Mouse (Mus musculus) liver, embryonic 14.5 days (tissue): ENCODE measurements around the gene Brms1. TPM values are rescaled to one million over a fixed set of nuclear protein-coding genes. Genes with fewer than 3 reads are reported as not detected.

Experiments used
- ATAC-seq: fragments of 200-750 bp; cut with Nextera tagmentation; 2 replicates; pipeline ENCODE4 v1.8.0; 2017; ENCODE audit warnings: moderate number of reproducible peaks, mild to moderate bottlenecking, moderate library complexity; ENCODE audit not compliant: insufficient read depth
- DNase-seq, 3 experiments: peaks; one replicate each; pipeline ENCODE4 v3.0.0-alpha.2; 2012 to 2013; ENCODE audit warnings: low read depth in 3 of 3, low spot score in 3 of 3
- H3K27ac ChIP-seq: fragments of 300-500 bp; sonication (generic); 2 replicates; pipeline ENCODE4 v1.5.1; 2014; ENCODE audit warnings: moderate library complexity, mild to moderate bottlenecking, control low read depth, inconsistent platforms
- H3K27me3 ChIP-seq: fragments of 300-500 bp; sonication (generic); 2 replicates; pipeline ENCODE4 v1.6.1; 2014; ENCODE audit warnings: mild to moderate bottlenecking, low read length, moderate library complexity; ENCODE audit not compliant: control insufficient read depth, insufficient read depth
- H3K36me3 ChIP-seq: fragments of 300-500 bp; sonication (generic); replicated peaks from 2 replicates; pipeline ENCODE4 v1.6.1; 2014; ENCODE audit warnings: low read depth; ENCODE audit not compliant: control insufficient read depth, insufficient read depth
- H3K4me1 ChIP-seq, 2 experiments: fragments of 200-500 bp in 1 of 2; fragments of 300-500 bp in 1 of 2; sonication (generic) in 1 of 2; replicated peaks; 2 replicates each; pipeline ENCODE4 v1.6.1; 2012 to 2014; ENCODE audit warnings: antibody characterized with exemption in 1 of 2, inconsistent platforms in 1 of 2, low read length in 1 of 2; ENCODE audit not compliant: control insufficient read depth in 2 of 2, insufficient read depth in 2 of 2
- H3K4me2 ChIP-seq: fragments of 300-500 bp; sonication (generic); 2 replicates; pipeline ENCODE4 v1.6.1; 2014; ENCODE audit warnings: low read depth, mild to moderate bottlenecking, control low read depth, moderate library complexity
- H3K4me3 ChIP-seq, 2 experiments: fragments of 200-500 bp in 1 of 2; fragments of 300-500 bp in 1 of 2; sonication (generic) in 1 of 2; 2 replicates each; pipeline ENCODE4 v1.5.1; 2012 to 2014; ENCODE audit warnings: low read depth in 2 of 2, low read length in 2 of 2, mild to moderate bottlenecking in 2 of 2, control low read depth in 1 of 2, inconsistent platforms in 1 of 2, moderate library complexity in 1 of 2; ENCODE audit not compliant: insufficient read depth in 1 of 2
- H3K9ac ChIP-seq: fragments of 300-500 bp; sonication (generic); replicated peaks from 2 replicates; pipeline ENCODE4 v1.6.1; 2014; ENCODE audit warnings: mild to moderate bottlenecking, control low read depth, moderate library complexity
- H3K9me3 ChIP-seq: fragments of 300-500 bp; sonication (generic); 2 replicates; pipeline ENCODE4 v1.6.1; 2016; ENCODE audit warnings: low read length, mixed read lengths; ENCODE audit not compliant: control insufficient read depth
- CTCF ChIP-seq: IDR thresholded peaks from 2 replicates; pipeline ENCODE4 v1.5.1; 2016; ENCODE audit warnings: antibody characterized with exemption, low read depth, control low read depth
- EP300 ChIP-seq: IDR thresholded peaks from 2 replicates; pipeline ENCODE4 v1.6.1; 2016; ENCODE audit warnings: antibody characterized with exemption, low read depth
- WGBS: fragments of 180-500 bp; shearing (Covaris S2); extraction: QIAGEN DNeasy Blood & Tissue Kit; methylation state at CpG from one replicate; pipeline ENCODE4 v1.1.7; 2014; ENCODE audit not compliant: insufficient replicate concordance; 5-methylcytosine and 5-hydroxymethylcytosine counted together
- polyA plus RNA-seq, 2 experiments: library from polyadenylated mRNA; depleted of rRNA in 1 of 2; stranded (reverse) in 1 of 2; unstranded in 1 of 2; fragments of >200 nt; fragmentation: Nextera tagmentation in 1 of 2; extraction: Ambion mirVana in 1 of 2; gene quantifications; 2 replicates each; pipeline versions ENCODE4 v1.2.1 to v1.2.3; 2012 to 2014

Brms1 gene
- polyA plus RNA-seq, 2 experiments: 19.9 to 26.4 TPM

GRCm38 (mm10) chr19:5094746-5095417, 53.7 kb downstream of the Brms1 start:
- Histone ChIP-seq H3K4me3 (no peak overlapping the region), H3K9ac (no peak overlapping the region), H3K4me2 (no peak overlapping the region), H3K27ac (no peak overlapping the region), H3K36me3 (no peaks in the 10 kb centered on the region; the same call in 1 of the 2 replicates), H3K4me1 (peaks cover 4 to 13% of the 10 kb centered on the region in 2 experiments), H3K9me3 (no peaks in the 10 kb centered on the region), H3K27me3 (no peaks in the 10 kb centered on the region; the same call in none of the 2 replicates)
- ATAC-seq (no peak), DNase-seq (no peak)
- WGBS: 40% methylated on average over 11 of the region's 11 CpGs
- TF ChIP-seq CTCF (no peak), EP300 (no peak)

GRCm38 (mm10) chr19:5095887-5096474, 54.8 kb downstream of the Brms1 start:
- H3K4me1 ChIP-seq: peaks cover 4 to 13% of the 10 kb centered on the region in 2 experiments
- no peaks in the 10 kb centered on the region for H3K9me3 ChIP-seq
- no peak overlapping the region for H3K4me2 ChIP-seq
- no peak overlapping the region for H3K9ac ChIP-seq
- no peaks in the 10 kb centered on the region; the same call in none of the 2 replicates for H3K27me3 ChIP-seq
- H3K27ac ChIP-seq: no peak overlapping the region
- WGBS: 4% methylated on average over 9 of the region's 9 CpGs
- peaks cover 3% of the 10 kb centered on the region for H3K36me3 ChIP-seq
- no peak for DNase-seq
- TF ChIP-seq CTCF (no peak), EP300 (no peak)
- H3K4me3 ChIP-seq: no peak overlapping the region
- no peak for ATAC-seq

GRCm38 (mm10) chr19:5097521-5098362, 56.6 kb downstream of the Brms1 start:
- Histone ChIP-seq H3K4me2 (peak overlapping the region; percentile 75), H3K9me3 (no peaks in the 10 kb centered on the region), H3K27ac (no peak overlapping the region), H3K27me3 (no peaks in the 10 kb centered on the region; the same call in none of the 2 replicates), H3K4me3 (peak overlapping the region in 1 of 2 experiments; percentile 43; a peak in 3 of 4 replicates), H3K36me3 (peaks cover 5% of the 10 kb centered on the region), H3K4me1 (peaks cover 4 to 13% of the 10 kb centered on the region in 2 experiments), H3K9ac (0 out of 2 replicates have a peak overlapping the region, but pooled peaks have one; percentile 13)
- no peak for DNase-seq
- ATAC-seq: no peak
- WGBS: 9% methylated on average over 27 of the region's 31 CpGs
- TF ChIP-seq CTCF (no peak), EP300 (no peak)

GRCm38 (mm10) chr19:5098363-5099143, 57.4 kb downstream of the Brms1 start, which contains the start of gene Cnih2:
Gene Cnih2 (minus strand): TSS chr19:5098521.
- no peak for DNase-seq
- Histone ChIP-seq H3K27me3 (no peaks in the 10 kb centered on the region; the same call in none of the 2 replicates), H3K9ac (0 out of 2 replicates have a peak within 1 kb of the TSS, but pooled peaks have one; percentile 13), H3K4me3 (peak within 1 kb of the TSS in 1 of 2 experiments; percentile 43; a peak in 3 of 4 replicates), H3K9me3 (no peaks in the 10 kb centered on the region), H3K4me1 (peaks cover 4 to 13% of the 10 kb centered on the region in 2 experiments), H3K36me3 (peaks cover 5% of the 10 kb centered on the region), H3K4me2 (peak within 1 kb of the TSS; percentile 75), H3K27ac (no peak within 1 kb of the TSS)
- TF ChIP-seq EP300 (no peak), CTCF (no peak)
- ATAC-seq: peak; percentile 56
- WGBS: 6% methylated on average over 41 of the region's 48 CpGs

Other genes with a start within 250 kb of the Brms1 start
- gene Rbm4, start 247.5 kb upstream of the Brms1 start, polyA plus RNA-seq (2012; rRNA removed): 23.8 and 27.9 TPM in 2 replicates
- gene Rbm4, start 247.5 kb upstream of the Brms1 start, polyA plus RNA-seq (2014; fragmentation: Nextera tagmentation; extraction: Ambion mirVana): 22.1 and 24.3 TPM in 2 replicates
- 10.7 and 15.1 TPM in 2 replicates for gene Gm21992, start 229.7 kb upstream of the Brms1 start, polyA plus RNA-seq (2012; rRNA removed)
- 8.6 and 9.5 TPM in 2 replicates for gene Gm21992, start 229.7 kb upstream of the Brms1 start, polyA plus RNA-seq (2014; fragmentation: Nextera tagmentation; extraction: Ambion mirVana)
- gene Rbm14, start 229.7 kb upstream of the Brms1 start, polyA plus RNA-seq (2012; rRNA removed): 23.9 and 27.1 TPM in 2 replicates
- 30.3 and 35.7 TPM in 2 replicates for gene Rbm14, start 229.7 kb upstream of the Brms1 start, polyA plus RNA-seq (2014; fragmentation: Nextera tagmentation; extraction: Ambion mirVana)
- gene Ccs, start 202.0 kb upstream of the Brms1 start, polyA plus RNA-seq (2012; rRNA removed): 24.0 and 38.1 TPM in 2 replicates
- gene Ccs, start 202.0 kb upstream of the Brms1 start, polyA plus RNA-seq (2014; fragmentation: Nextera tagmentation; extraction: Ambion mirVana): 35.4 and 41.2 TPM in 2 replicates
- gene Ccdc87, start 202.0 kb upstream of the Brms1 start, polyA plus RNA-seq (2012; rRNA removed): 0.01 and 0.02 TPM in 2 replicates
- not detected in 2 replicates for gene Ccdc87, start 202.0 kb upstream of the Brms1 start, polyA plus RNA-seq (2014; fragmentation: Nextera tagmentation; extraction: Ambion mirVana)
- 18.5 and 20.8 TPM in 2 replicates for gene Ctsf, start 186.2 kb upstream of the Brms1 start, polyA plus RNA-seq (2012; rRNA removed)
- 30.6 and 32.8 TPM in 2 replicates for gene Ctsf, start 186.2 kb upstream of the Brms1 start, polyA plus RNA-seq (2014; fragmentation: Nextera tagmentation; extraction: Ambion mirVana)
- gene Actn3, start 163.4 kb upstream of the Brms1 start, polyA plus RNA-seq (2012; rRNA removed): 0.18 and 0.33 TPM in 2 replicates
- gene Actn3, start 163.4 kb upstream of the Brms1 start, polyA plus RNA-seq (2014; fragmentation: Nextera tagmentation; extraction: Ambion mirVana): 0.28 TPM in 2 replicates
- 16.5 and 17.2 TPM in 2 replicates for gene Zdhhc24, start 162.7 kb upstream of the Brms1 start, polyA plus RNA-seq (2012; rRNA removed)
- 6.8 and 6.9 TPM in 2 replicates for gene Zdhhc24, start 162.7 kb upstream of the Brms1 start, polyA plus RNA-seq (2014; fragmentation: Nextera tagmentation; extraction: Ambion mirVana)
- gene Bbs1, start 134.7 kb upstream of the Brms1 start, polyA plus RNA-seq (2012; rRNA removed): 1.2 TPM in 2 replicates
- gene Bbs1, start 134.7 kb upstream of the Brms1 start, polyA plus RNA-seq (2014; fragmentation: Nextera tagmentation; extraction: Ambion mirVana): 0.27 and 0.82 TPM in 2 replicates
- gene Dpp3, start 113.1 kb upstream of the Brms1 start, polyA plus RNA-seq (2012; rRNA removed): 22.4 and 28.0 TPM in 2 replicates
- 37.0 and 39.9 TPM in 2 replicates for gene Dpp3, start 113.1 kb upstream of the Brms1 start, polyA plus RNA-seq (2014; fragmentation: Nextera tagmentation; extraction: Ambion mirVana)
- gene Peli3, start 98.2 kb upstream of the Brms1 start, polyA plus RNA-seq (2012; rRNA removed): 0.03 and 0.06 TPM in 2 replicates
- 0.24 TPM in 1 of 2 replicates, not detected in the other for gene Peli3, start 98.2 kb upstream of the Brms1 start, polyA plus RNA-seq (2014; fragmentation: Nextera tagmentation; extraction: Ambion mirVana)
- 17.8 and 31.8 TPM in 2 replicates for gene Mrpl11, start 79.2 kb upstream of the Brms1 start, polyA plus RNA-seq (2012; rRNA removed)
- 64.7 and 66.2 TPM in 2 replicates for gene Mrpl11, start 79.2 kb upstream of the Brms1 start, polyA plus RNA-seq (2014; fragmentation: Nextera tagmentation; extraction: Ambion mirVana)
- 0.11 and 0.12 TPM in 2 replicates for gene Npas4, start 51.0 kb upstream of the Brms1 start, polyA plus RNA-seq (2012; rRNA removed)
- gene Npas4, start 51.0 kb upstream of the Brms1 start, polyA plus RNA-seq (2014; fragmentation: Nextera tagmentation; extraction: Ambion mirVana): not detected in 2 replicates
- gene Slc29a2, start 17.5 kb upstream of the Brms1 start, polyA plus RNA-seq (2012; rRNA removed): 2.5 and 3.8 TPM in 2 replicates
- 0.76 and 0.96 TPM in 2 replicates for gene Slc29a2, start 17.5 kb upstream of the Brms1 start, polyA plus RNA-seq (2014; fragmentation: Nextera tagmentation; extraction: Ambion mirVana)
- 3.4 and 4.2 TPM in 2 replicates for gene B4gat1, start 2.5 kb upstream of the Brms1 start, polyA plus RNA-seq (2012; rRNA removed)
- gene B4gat1, start 2.5 kb upstream of the Brms1 start, polyA plus RNA-seq (2014; fragmentation: Nextera tagmentation; extraction: Ambion mirVana): 6.5 TPM in 2 replicates
- gene AC124502.3, start 2.5 kb upstream of the Brms1 start, polyA plus RNA-seq (2012; rRNA removed): 0.19 and 0.29 TPM in 2 replicates
- 0.13 and 0.59 TPM in 2 replicates for gene AC124502.3, start 2.5 kb upstream of the Brms1 start, polyA plus RNA-seq (2014; fragmentation: Nextera tagmentation; extraction: Ambion mirVana)
- gene Rin1, start 9.1 kb downstream of the Brms1 start, polyA plus RNA-seq (2012; rRNA removed): 0.42 and 0.54 TPM in 2 replicates
- 0.13 and 0.28 TPM in 2 replicates for gene Rin1, start 9.1 kb downstream of the Brms1 start, polyA plus RNA-seq (2014; fragmentation: Nextera tagmentation; extraction: Ambion mirVana)
- 1.7 and 2.0 TPM in 2 replicates for gene Cd248, start 26.7 kb downstream of the Brms1 start, polyA plus RNA-seq (2012; rRNA removed)
- 2.8 and 3.4 TPM in 2 replicates for gene Cd248, start 26.7 kb downstream of the Brms1 start, polyA plus RNA-seq (2014; fragmentation: Nextera tagmentation; extraction: Ambion mirVana)
- 0.18 and 0.21 TPM in 2 replicates for gene Tmem151a, start 44.2 kb downstream of the Brms1 start, polyA plus RNA-seq (2012; rRNA removed)
- gene Tmem151a, start 44.2 kb downstream of the Brms1 start, polyA plus RNA-seq (2014; fragmentation: Nextera tagmentation; extraction: Ambion mirVana): 0.25 and 0.28 TPM in 2 replicates
- 34.7 and 37.0 TPM in 2 replicates for gene Yif1a, start 47.2 kb downstream of the Brms1 start, polyA plus RNA-seq (2012; rRNA removed)
- gene Yif1a, start 47.2 kb downstream of the Brms1 start, polyA plus RNA-seq (2014; fragmentation: Nextera tagmentation; extraction: Ambion mirVana): 58.6 and 60.0 TPM in 2 replicates
- 0.63 and 1.0 TPM in 2 replicates for gene Cnih2, start 57.2 kb downstream of the Brms1 start, polyA plus RNA-seq (2012; rRNA removed)
- 0.50 and 0.73 TPM in 2 replicates for gene Cnih2, start 57.2 kb downstream of the Brms1 start, polyA plus RNA-seq (2014; fragmentation: Nextera tagmentation; extraction: Ambion mirVana)
- 50.6 and 58.8 TPM in 2 replicates for gene Rab1b, start 65.7 kb downstream of the Brms1 start, polyA plus RNA-seq (2012; rRNA removed)
- gene Rab1b, start 65.7 kb downstream of the Brms1 start, polyA plus RNA-seq (2014; fragmentation: Nextera tagmentation; extraction: Ambion mirVana): 76.2 and 84.8 TPM in 2 replicates
- gene Klc2, start 77.2 kb downstream of the Brms1 start, polyA plus RNA-seq (2012; rRNA removed): 2.3 and 3.5 TPM in 2 replicates
- 1.3 and 1.6 TPM in 2 replicates for gene Klc2, start 77.2 kb downstream of the Brms1 start, polyA plus RNA-seq (2014; fragmentation: Nextera tagmentation; extraction: Ambion mirVana)
- gene Pacs1, start 231.8 kb downstream of the Brms1 start, polyA plus RNA-seq (2012; rRNA removed): 8.3 and 10.5 TPM in 2 replicates
- 8.2 and 9.9 TPM in 2 replicates for gene Pacs1, start 231.8 kb downstream of the Brms1 start, polyA plus RNA-seq (2014; fragmentation: Nextera tagmentation; extraction: Ambion mirVana)